ENCODE assay signal across 14 mouse cellular contexts in genomic region chr5:19779224-19779623, GRCm38 (mm10).
"Had no signal": no experiment of that assay in that cellular context is flagged by ENCODE, and none has a peak within 500 bp of the region (broad histone marks: within the 10 kb centered on the region; RNA-seq: fewer than 3 reads in every experiment).

No protein-coding gene starts in this region.

- H3K9ac ChIP-seq: lung, embryonic 14.5 days; midbrain, embryonic 13.5 days; midbrain, embryonic 15.5 days; neural tube, embryonic 12.5 days; stomach, embryonic 15.5 days had no signal

- H3K4me3 ChIP-seq: megakaryocyte, embryonic 14.5 days; midbrain, embryonic 13.5 days; midbrain, embryonic 15.5 days; neural tube, embryonic 12.5 days; stomach, embryonic 15.5 days had no signal

- ATAC-seq: midbrain, embryonic 13.5 days; midbrain, embryonic 15.5 days had no signal

- H3K9me3 ChIP-seq: megakaryocyte, embryonic 14.5 days; midbrain, embryonic 13.5 days; midbrain, embryonic 15.5 days; neural tube, embryonic 12.5 days; stomach, embryonic 15.5 days had no signal

- H3K36me3 ChIP-seq: midbrain, embryonic 13.5 days; midbrain, embryonic 15.5 days; neural tube, embryonic 12.5 days; stomach, embryonic 15.5 days had no signal

- H3K4me1 ChIP-seq: megakaryocyte, embryonic 14.5 days; midbrain, embryonic 13.5 days; midbrain, embryonic 15.5 days; neural tube, embryonic 12.5 days; stomach, embryonic 15.5 days had no signal

- DNase-seq: lung, embryonic 14.5 days; lung, postnatal 10 days; right cerebral cortex, postnatal 14 days; thymus, adult 2 months; thymus, postnatal 25 days; thymus, postnatal 4 days had no signal

- H3K27ac ChIP-seq: macrophage; midbrain, embryonic 13.5 days; midbrain, embryonic 15.5 days; neural tube, embryonic 12.5 days; stomach, embryonic 15.5 days; stomach, postnatal 0 days had no signal

- H3K27me3 ChIP-seq: midbrain, embryonic 13.5 days; midbrain, embryonic 15.5 days; neural tube, embryonic 12.5 days; stomach, embryonic 15.5 days had no signal

- H3K4me2 ChIP-seq: lung, embryonic 14.5 days; midbrain, embryonic 11.5 days; midbrain, embryonic 13.5 days; midbrain, embryonic 15.5 days; neural tube, embryonic 12.5 days; stomach, embryonic 15.5 days had no signal
